Mouse (Mus musculus) kidney, adult 18-20 months (tissue): ENCODE measurements around the gene Gripap1.
"Not testable (repeated sequence)": the region's sequence is repeated elsewhere in the genome, so short reads cannot be mapped to it uniquely, and the experiment has no call there.

Source experiments
- DNase-seq: peaks from one replicate; pipeline ENCODE4 v3.0.0; 2021

Gripap1 gene

GRCm38 (mm10) chrX:7779294-7779693, 10.3 kb upstream of the Gripap1 start:
- no peak for DNase-seq

GRCm38 (mm10) chrX:7782603-7783092, 6.9 kb upstream of the Gripap1 start:
- DNase-seq = no peak

- DNase-seq = no peak
Measured at GRCm38 (mm10) chrX:7790309-7790708, 744 bp downstream of the Gripap1 start.

GRCm38 (mm10) chrX:7793361-7793760, 3.8 kb downstream of the Gripap1 start:
- no peak for DNase-seq

- DNase-seq = peak; percentile 27
Measured at GRCm38 (mm10) chrX:7795016-7795415, 5.5 kb downstream of the Gripap1 start.

GRCm38 (mm10) chrX:7797327-7797726, 7.8 kb downstream of the Gripap1 start:
- peak; percentile 16 for DNase-seq

GRCm38 (mm10) chrX:7802157-7802556, 12.6 kb downstream of the Gripap1 start:
- not testable (repeated sequence) for DNase-seq

- DNase-seq = peak; percentile 20
Measured at GRCm38 (mm10) chrX:7815016-7815415, 25.5 kb downstream of the Gripap1 start.

GRCm38 (mm10) chrX:7821865-7822779, 32.6 kb downstream of the Gripap1 start, which contains the start of gene Kcnd1:
Kcnd1 (plus strand) TSS chrX:7822289.
- no peak for DNase-seq

- no peak for DNase-seq
Measured at GRCm38 (mm10) chrX:7837146-7837545, 47.6 kb downstream of the Gripap1 start.

GRCm38 (mm10) chrX:7840842-7841162, 51.2 kb downstream of the Gripap1 start:
- no peak for DNase-seq

- peak; percentile 89 for DNase-seq
Measured at GRCm38 (mm10) chrX:7841163-7842162, 51.9 kb downstream of the Gripap1 start, which contains the start of gene Otud5. Otud5 (plus strand) TSS chrX:7841364.

- DNase-seq = peak; percentile 5
Measured at GRCm38 (mm10) chrX:7842318-7842717, 52.8 kb downstream of the Gripap1 start.

GRCm38 (mm10) chrX:7847845-7848244, 58.3 kb downstream of the Gripap1 start:
- no peak for DNase-seq

- peak; percentile 31 for DNase-seq
Measured at GRCm38 (mm10) chrX:7854578-7854977, 65.0 kb downstream of the Gripap1 start.

- DNase-seq = no peak
Measured at GRCm38 (mm10) chrX:7859191-7859753, 69.7 kb downstream of the Gripap1 start.

GRCm38 (mm10) chrX:7863181-7863580, 73.6 kb downstream of the Gripap1 start:
- no peak for DNase-seq

- DNase-seq = no peak
Measured at GRCm38 (mm10) chrX:7864551-7864950, 75.0 kb downstream of the Gripap1 start.

- DNase-seq = no peak
Measured at GRCm38 (mm10) chrX:7865343-7865742, 75.8 kb downstream of the Gripap1 start.

GRCm38 (mm10) chrX:7865786-7866185, 76.2 kb downstream of the Gripap1 start:
- DNase-seq = no peak

- no peak for DNase-seq
Measured at GRCm38 (mm10) chrX:7867141-7867540, 77.6 kb downstream of the Gripap1 start.

- DNase-seq = no peak
Measured at GRCm38 (mm10) chrX:7868506-7868905, 78.9 kb downstream of the Gripap1 start.

GRCm38 (mm10) chrX:7869826-7870225, 80.3 kb downstream of the Gripap1 start:
- DNase-seq = no peak
